Mouse (Mus musculus): ENCODE measurements around the gene Cipc.
A peak's percentile ranks its signal among the peaks of the same experiment; 100 is the strongest.

The Cipc gene

DNA sequence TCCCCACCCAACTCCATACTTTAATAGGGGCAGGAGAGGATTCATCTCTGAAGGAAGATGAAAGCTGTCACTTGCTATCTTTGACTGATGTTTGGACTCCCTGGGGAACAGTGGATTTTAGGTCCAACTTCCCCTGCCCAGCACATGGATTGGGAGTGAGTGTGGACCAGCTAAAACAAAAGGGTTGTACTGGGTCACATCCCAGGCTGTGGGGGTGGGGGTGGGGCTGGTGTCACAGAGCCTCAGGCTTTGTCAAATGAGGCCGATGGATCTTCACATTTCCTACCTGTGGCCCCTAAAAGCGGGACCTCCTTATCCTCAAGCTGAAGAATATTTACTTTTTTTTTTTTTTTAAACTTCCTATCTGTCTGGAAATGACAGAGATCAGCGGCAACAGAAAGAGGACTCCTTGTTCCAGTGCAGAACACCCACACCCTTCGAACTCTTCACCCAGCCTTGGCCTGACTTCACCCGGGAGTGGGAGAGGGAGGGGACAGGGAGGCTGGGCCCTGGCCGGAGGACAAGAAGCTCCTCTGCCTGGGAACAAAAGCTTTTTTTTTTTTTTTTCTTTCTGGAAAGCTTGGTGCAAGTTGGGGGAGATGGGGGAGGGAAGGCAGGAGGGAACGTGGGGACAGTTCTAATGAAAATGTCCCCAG lies 14.8 kb upstream of the Cipc start:
- DNase-seq (ENCODE audit: low read depth) = no peak

DNA sequence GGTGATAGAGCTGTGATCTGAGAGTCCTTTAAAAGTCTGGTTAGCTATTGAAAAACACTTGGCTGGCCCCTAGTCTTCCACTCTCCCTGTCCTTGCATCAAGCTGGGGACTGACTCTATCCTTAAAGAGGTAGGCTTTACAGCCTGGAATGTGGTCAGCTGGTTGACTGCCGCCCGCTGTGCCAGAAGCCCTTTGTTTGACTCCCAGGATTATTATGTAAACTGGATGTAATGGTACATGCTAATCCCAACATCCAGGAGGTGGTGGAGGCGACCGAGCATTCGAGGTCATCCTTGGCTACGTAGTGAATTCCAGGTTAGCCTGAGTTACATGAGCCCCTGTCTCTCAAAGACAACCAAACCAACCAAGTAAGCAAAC lies 14.3 kb upstream of the Cipc start:
- DNase-seq (ENCODE audit: low read depth) = no peak

DNA sequence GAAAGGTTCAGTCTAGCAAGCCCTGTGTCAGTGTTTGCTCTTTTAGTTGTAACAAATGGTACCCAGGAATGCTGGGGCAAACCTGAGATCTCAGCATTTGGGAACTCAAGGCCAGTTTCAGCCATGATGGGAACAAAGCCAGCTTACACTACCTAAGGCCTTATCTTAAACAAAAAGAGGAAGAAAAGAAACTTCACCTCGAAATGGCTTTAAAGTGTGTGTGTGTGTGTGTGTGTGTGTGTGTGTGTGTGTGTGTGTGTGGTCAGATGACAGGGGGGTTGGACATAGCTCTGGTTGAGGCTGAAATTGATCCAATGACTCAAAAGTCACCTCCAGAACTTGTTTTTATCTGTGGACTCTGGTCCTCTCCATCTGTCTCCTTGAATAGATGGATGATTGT lies 12.1 kb upstream of the Cipc start:
- DNase-seq (ENCODE audit: low read depth) = peak; percentile 61

DNA sequence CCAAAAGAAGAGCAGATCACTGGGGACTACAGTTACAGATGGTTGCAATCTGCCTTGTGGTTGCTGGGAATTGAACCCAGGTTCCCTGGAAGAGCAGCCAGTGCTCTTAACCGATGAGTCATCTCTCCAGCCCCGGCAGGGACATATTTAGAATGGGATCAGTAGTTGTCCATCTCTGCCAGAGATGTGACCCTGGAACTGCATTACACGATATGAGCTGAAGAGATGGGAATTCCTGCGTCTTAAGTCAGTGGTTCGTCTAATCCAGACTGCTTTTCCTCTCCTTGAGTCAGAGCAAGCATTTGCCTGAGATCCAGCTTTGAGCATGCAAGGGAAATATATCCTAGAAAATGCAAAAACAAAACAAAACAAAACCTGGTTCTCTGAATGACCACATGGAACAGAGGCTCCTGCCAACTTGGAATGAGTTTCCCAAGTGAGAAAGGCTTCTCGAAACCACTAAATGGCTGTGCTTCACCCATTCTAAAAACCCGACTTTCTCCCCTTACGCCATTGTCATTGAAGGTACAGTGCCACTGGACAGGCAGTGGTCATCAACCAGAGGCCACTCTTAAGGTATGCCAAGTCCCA lies 11.1 kb upstream of the Cipc start:
- no peak for DNase-seq (ENCODE audit: low read depth)

DNA sequence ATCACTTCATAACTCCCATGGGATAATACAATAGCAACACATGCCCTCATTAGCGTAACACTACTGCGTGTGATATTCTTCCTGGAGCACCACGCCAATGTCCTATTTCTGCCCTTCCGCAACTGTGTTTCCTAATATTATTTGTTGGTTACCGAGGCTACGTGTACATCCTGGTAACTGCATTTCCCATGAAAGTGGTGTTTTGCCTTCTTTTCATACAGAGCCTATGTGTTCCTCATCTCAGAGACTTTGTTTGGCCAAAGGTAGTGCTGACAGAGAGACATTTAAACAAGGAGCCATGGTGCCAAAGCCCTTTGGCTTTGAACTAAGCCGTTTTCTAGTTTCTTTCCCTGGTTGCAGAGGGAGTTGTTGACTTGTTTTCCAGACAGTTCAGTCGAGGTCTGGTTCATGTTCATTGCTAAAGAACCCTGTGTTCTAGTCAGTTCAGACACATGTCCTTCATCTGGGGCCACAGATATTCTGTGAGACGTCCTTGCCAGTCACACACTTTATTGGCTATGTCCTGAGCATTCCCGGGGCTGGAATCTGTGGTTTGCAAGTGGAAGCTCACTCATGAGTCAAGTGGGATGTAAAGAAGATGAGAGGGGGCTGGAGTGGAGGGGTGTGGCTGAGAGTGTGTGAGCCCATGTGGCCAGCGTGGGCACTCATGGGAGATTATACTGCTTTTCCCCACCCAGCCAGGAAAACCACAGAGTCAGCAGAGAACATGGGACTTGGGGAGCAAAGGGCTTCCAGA lies 10.1 kb upstream of the Cipc start:
- no peak for DNase-seq (ENCODE audit: low read depth)

DNA sequence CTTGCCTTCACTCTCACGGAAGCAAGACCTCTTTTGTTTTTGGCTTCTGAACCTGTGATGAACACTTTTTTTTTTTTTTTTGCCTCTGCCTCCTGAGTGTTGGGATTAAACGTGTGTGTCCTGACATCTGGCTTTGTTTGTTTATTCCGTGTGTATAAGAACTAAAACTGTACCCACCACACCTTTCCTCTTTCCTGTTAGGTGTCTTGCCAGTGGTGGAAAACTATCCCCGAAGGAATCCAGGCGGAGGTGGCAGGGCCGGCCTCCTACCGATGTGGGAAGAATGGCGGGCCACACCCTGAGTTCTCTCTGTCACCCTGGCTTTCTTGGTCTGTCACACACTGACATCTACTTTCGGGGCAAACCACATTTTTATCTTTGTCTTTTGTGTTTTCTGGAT lies 8.3 kb upstream of the Cipc start:
- no peak for DNase-seq (ENCODE audit: low read depth)

DNA sequence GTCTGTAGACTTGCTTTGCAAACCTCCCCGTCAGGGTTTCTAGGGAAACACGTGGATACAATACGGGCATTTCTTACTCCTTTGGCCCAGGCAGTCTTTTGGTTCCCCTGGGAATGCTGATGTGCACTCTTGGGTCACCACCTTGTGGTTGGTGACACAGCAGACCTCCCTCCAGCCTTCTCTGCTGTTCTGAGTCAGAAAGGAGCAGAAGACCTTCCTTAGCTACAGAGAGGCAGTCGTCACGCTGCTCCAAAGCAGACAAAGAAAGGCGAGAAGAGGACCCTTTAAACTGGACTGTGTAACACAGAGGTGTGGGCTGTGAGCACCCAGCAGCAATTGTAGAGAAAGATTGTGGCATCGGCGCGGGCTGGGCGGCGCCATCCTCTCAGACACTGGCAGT lies 5.7 kb upstream of the Cipc start:
- DNase-seq (ENCODE audit: low read depth) = peak; percentile 11

DNA sequence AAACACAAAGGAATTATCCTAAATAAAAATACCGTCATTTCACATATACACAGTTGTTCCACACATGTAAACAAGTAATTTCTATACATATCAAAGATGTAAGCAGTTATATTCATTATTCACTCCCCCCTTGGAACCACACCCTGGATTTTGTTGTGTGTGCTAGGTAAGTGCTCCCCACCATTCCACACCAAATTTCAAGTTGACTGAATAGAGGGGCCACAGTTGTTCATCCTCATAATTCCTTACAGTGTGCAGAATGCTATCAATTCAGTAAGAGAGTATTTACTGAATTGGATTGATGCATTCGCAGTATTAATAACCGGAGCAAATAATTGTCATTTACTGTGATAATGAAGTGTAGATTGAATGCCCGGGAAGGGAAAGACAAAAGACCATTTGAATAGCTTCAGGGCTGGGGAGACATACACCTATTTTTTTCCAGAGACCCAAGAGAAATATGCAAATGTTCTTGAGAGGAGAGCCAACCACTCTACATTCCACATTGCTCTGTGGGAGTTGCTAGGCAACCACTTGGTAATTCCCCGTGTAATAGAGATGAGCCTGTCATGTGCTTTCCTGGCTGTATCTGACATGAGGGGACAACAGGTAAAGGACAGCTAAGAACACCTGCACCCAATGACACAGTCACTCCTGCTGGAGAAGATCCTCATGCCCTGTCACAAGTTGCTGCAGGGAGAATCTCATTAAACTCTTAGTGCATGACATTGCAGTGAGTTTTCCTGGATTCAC lies 4.9 kb upstream of the Cipc start:
- no peak for DNase-seq (ENCODE audit: low read depth)

DNA sequence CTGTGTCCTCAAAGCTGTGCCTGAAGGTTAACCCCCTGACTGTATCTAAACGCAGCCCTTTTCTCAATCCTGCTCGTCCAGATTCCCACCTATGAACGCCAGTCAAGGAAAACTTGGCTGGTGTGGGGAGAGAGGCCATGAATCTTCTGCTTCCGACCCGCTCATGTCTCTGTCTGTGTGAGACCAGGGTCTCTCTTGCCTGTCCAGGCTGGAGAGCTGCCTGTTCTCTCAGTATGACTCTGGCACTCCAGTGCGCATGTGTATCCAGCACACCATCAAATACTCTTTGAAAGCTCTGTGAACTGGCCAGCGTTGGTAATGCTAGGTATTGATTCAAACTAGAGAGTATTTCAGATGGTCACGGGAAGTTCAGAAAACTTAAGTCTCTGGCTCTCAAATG lies 3.4 kb upstream of the Cipc start:
- DNase-seq (ENCODE audit: low read depth) = no peak

DNA sequence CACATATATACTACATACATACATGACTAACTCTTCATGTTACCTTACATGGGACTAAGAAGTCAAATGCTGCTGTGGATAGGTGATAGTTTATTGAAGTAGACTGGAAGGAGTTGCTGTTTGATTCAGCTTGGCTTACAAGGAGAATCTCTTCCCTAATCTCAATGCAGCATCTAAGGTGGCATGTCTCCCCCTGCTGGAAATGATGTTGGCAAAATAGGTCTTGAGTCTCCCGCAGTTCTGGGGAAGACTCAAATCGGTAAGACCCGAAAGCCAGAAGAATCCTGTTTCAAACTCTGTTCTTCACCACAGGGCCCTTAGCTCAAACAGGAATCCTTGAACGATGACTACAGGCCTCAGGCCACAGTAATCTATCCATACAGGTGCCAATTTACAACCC lies 1.7 kb upstream of the Cipc start:
- DNase-seq (ENCODE audit: low read depth) = peak; percentile 91

DNA sequence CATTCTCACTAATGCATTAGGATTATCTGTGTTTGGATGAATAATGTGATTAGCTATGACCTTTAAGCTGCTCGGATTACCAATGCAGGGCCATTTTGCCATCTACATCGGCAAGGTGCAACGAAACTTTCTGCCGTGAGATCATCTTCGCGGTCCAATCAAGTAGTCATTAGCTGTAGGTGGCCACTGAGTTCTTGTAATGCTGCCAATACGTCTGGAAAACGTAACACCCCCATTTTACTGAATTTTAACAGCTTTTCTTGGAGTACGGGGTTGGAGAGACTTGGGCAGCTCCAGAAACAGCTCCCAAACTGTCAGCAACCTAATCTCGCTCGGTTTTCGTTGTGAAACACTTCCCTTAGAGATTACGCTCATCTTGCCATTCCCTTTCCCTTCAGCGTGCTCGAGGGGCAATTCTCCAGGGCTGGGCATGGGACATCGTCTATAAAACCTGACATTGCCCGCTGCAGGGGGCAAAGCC lies 502 bp upstream of the Cipc start:
- DNase-seq (ENCODE audit: low read depth) = peak; percentile 78

DNA sequence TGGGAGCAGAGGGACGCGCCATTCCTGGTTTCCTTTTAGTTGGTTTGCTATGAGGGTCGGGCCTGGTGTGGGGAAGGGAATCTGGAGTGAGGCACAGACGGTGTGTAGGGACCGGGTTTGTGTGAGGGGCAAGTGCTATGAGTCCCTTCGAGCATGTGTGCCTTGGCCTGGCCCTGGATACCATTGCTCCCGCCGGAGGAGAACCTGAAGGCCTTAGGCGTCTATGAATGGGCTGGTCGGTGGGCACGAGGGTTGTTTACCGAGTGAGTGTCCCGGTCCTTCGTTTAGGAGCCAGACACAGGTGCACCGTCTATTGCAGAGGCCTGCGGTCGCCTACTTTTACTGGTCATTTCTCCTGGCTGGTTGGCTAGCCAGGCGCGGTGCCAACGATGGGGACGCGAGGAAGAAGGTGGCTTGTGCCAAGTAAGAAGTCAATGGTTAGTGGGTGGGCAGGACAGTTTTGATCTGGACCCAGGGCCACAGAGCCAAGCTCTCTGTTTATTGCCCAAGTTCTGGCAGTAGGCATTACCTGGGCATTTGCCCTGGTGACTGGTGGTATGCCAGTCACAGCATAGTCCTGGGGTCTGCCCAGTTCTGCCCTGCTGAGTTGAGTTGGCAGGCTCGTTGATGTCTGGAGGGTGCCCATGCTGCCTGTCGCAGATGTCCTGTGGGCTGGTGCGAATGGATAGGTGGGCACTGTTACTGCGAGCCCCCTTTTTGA lies 998 bp downstream of the Cipc start:
- DNase-seq (ENCODE audit: low read depth) = peak; percentile 61

DNA sequence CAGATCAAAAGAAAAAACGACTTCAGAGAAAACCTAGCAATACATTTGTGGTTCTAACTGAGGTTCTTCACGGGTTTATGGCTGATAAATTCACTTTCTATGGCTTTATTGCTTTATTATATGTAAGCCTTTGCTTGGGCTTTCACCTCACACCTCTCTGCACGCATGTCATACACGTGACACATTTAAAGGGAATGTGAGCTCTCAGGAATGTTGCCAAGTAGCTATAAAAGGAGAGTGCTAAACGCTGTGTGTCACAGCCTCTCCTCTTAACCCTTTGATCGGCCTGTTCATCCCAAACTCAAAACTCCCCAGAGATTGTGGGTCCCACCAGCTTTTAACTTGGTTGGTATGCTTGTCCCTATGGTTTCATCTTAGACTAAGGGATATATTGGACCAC lies 1.8 kb downstream of the Cipc start:
- DNase-seq (ENCODE audit: low read depth) = peak; percentile 22

DNA sequence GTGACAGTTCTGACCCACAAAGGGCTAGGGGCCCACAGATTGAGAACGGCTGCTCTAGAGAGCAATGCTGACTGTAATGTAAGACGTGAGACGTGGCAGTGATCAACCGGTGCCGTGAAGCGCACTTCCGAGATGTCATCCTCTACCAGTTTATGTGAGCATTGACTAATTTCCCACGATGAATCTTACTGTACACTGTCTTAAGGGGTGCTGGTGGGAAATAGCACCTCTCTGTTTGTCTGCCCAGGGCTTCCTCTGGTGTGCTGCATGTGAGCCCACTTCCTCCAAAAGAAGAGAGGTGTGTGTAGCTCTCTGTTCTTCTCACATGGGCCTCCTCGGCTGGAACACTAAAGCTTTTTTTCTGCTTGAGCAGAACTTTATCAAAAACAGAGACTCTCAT lies 2.7 kb downstream of the Cipc start:
- no peak for DNase-seq (ENCODE audit: low read depth)

DNA sequence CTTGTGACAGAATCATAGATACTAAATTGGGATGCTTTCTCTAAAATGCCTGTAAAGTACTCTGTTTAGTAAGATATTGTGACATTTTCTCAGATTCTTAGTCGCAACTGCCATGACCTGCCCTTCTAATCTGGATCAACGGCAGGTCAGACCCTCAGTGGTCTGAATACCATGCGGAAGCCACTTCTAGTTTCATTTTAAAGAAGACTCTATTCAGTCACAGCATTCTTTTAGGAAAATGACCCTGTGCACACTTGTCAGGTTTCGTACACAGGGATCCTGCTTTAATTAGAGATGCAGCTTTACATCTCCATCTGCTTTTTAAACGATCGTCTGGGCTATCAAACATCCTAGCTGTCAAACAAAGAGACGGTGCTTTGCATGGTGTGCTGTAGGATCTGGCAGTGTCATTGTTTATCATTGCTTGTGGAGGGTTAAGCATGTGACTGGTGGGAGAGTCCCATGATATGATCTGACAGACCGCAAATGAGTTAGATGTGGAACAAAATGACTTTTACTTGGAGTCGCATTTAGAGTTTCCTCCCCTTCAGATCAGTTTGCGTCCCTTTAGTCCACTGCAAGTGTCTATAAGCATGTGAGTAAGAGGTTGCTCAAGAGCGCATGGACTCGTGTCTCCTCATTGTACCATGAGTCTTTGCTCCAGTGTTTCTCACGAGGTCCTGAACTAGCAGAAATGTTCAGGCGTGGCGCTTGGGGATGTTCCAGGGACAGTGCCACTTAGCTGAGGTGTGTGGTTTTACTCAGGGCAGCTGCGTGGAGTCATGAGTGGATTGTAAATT lies 3.5 kb downstream of the Cipc start:
- DNase-seq (ENCODE audit: low read depth) = peak; percentile 21

DNA sequence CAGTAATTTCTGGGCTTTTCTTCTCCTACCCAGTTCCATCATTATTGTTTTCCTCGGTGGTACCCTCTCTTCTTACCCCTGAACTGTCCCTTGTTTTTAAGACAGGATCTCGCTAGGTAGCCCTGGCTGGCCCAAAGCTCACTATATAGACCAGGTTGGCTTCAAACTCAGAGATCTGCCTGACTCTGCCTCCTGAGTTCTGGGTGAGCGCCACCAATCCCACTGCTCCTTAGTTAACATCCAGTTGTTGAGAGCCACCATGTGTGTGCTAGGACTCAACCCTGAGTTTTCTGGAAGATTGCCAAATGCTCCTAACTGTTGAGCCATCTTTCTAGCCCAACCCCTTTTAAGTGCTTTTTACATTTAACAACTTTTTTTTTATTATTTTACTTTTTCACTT lies 4.1 kb downstream of the Cipc start:
- DNase-seq (ENCODE audit: low read depth) = peak; percentile 44

DNA sequence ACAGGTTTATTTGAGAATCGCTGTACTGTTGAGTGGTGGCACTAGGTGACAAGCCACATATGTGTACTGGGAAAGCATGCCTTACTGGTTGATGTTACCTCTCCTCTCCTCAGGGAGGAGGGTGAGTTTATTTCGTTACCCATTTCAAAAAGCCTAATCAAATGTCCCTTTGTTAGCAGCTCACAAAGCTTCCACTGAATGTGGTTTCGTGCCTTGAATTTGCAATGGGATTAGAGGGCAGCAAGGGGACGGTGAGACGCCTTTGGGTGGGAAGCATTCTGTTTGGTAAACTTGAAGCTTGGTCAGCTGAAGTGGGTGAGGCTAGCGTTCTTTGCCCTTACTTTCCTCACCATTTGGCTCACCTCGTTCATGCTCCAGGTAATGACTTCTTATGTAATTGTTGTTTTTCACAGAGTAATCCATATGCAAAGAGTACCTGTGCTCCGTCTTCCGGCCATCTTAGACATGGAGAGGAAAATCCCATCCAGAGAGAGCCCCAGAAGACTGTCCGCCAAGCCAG lies 5.5 kb downstream of the Cipc start:
- DNase-seq (ENCODE audit: low read depth) = no peak

DNA sequence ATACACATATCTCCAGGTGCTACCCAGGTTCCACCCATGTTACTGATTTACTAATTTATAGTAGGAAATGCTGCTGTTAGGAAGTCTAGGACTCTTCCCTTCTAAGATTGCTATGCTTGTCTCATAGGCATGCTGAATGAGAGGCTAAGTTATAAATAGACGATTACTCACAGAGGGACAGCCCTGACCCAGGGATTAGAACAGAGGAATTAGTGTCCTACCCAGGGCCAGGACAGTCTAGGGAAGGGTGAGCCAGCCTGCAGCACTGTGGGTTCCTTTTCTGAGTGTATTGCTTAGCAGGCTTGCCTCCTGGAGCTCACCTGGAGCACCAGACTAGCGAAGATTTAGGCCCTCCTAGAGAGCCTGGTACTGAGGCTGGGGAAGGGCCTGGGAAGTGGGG lies 9.1 kb downstream of the Cipc start:
- DNase-seq (ENCODE audit: low read depth) = no peak

DNA sequence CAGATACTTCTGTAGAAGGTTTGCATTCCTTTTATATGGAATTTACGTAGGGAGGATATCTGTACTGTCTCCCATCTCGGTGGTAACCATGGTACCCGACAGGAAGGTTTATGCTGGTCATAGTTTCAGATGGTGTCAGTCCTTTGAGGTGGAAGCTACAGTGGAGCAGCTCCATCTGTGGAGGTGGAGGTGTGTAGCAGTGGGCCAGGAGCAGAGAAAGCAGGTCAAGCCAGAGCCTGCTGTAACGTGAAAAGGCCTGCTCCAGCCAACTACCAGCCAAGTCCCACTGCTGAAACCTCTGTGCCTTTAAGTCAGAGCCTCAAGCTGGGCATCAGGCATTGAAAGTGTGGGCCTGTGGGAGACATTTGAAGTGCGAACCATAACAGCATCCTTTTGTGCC lies 11.7 kb downstream of the Cipc start:
- no peak for DNase-seq (ENCODE audit: low read depth)

DNA sequence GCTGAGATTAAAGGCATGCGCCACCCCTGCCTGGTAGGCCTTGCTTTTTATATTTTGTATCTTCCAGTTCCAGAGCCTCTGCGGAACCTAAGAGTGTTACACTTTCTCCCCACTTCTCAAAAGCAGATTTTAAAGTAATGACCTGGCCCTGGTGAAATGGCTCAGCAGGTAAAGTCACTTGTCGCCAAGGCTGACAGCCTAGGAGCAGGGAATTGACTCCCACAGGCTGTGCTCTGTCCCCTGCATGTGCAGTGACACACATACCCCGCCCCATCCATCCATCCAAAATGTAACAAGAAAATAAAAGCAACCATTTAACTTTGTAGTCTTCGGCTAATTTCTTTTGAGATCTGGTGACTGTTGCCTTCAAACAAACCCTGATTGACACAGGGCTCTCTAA lies 12.8 kb downstream of the Cipc start:
- DNase-seq (ENCODE audit: low read depth) = no peak

DNA sequence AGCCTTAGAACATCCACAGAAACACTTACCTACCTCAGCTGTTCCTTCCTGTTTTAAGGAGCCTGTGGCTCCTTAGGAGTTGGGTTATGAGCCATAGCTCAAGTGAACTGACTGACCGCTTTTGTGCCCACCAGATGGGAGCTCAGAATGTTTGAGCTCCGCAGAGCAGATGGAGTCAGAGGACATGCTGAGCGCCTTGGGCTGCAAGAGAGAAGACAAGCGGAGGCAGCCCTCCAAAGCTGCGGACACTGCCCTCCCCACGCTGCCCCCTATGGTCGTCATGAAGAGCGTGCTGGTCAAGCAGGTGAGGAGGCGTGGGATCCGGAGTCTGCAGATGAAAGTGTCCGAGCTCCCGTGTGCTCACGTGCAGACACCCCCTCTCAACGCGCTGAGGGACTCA lies 13.3 kb downstream of the Cipc start:
- no peak for DNase-seq (ENCODE audit: low read depth)
